Mouse (Mus musculus) common myeloid progenitor, adult 5-6 weeks (primary cell): ENCODE results near the gene Pde4b. TPM values are rescaled to one million over a fixed set of nuclear protein-coding genes. Genes with fewer than 3 reads are reported as not detected.

Source experiments
- ATAC-seq: replicated peaks from 2 replicates; pipeline ENCODE4 v1.8.0; 2016; ENCODE audit warnings: low read depth, mild to moderate bottlenecking, moderate TSS enrichment, inconsistent platforms; ENCODE audit not compliant: poor library complexity, severe bottlenecking
- total RNA-seq: library from RNA; stranded (forward); fragments of 200-1000, 187-1606 nt; gene quantifications from 2 replicates; pipeline ENCODE4 v1.2.3, GENCODE M21; 2017

Gene Pde4b
- total RNA-seq, 1 experiment from 2014 or later, result 85.2 TPM

GRCm38 (mm10) chr4:102496269-102497177, 409.2 kb downstream of the Pde4b start:
- no peak for ATAC-seq

GRCm38 (mm10) chr4:102497221-102497620, 409.9 kb downstream of the Pde4b start:
- ATAC-seq, result no peak

GRCm38 (mm10) chr4:102498169-102498919, 411.0 kb downstream of the Pde4b start:
- ATAC-seq, result peak; percentile 39; the same call in 1 of the 2 replicates

- ATAC-seq, result peak; percentile 58
These were observed 411.6 kb downstream of the Pde4b start for GRCm38 (mm10) chr4:102498920-102499316.

- ATAC-seq, result no peak
These were observed 418.4 kb downstream of the Pde4b start for GRCm38 (mm10) chr4:102505714-102506113.

- ATAC-seq, result peak; percentile 77
These were observed 419.3 kb downstream of the Pde4b start for GRCm38 (mm10) chr4:102506376-102507280.

GRCm38 (mm10) chr4:102507344-102507743, 420.0 kb downstream of the Pde4b start:
- peak; percentile 56 for ATAC-seq

- no peak for ATAC-seq
These were observed 420.4 kb downstream of the Pde4b start for GRCm38 (mm10) chr4:102507753-102508152.

- ATAC-seq, result no peak
These were observed 422.7 kb downstream of the Pde4b start for GRCm38 (mm10) chr4:102510061-102510460.

GRCm38 (mm10) chr4:102510939-102511391, 423.6 kb downstream of the Pde4b start:
- peak; percentile 31 for ATAC-seq

GRCm38 (mm10) chr4:102511511-102511910, 424.2 kb downstream of the Pde4b start:
- 0 out of 2 replicates have a peak, but pooled peaks have one; percentile 7 for ATAC-seq

GRCm38 (mm10) chr4:102512940-102513339, 425.6 kb downstream of the Pde4b start:
- ATAC-seq, result no peak

GRCm38 (mm10) chr4:102513514-102513913, 426.2 kb downstream of the Pde4b start:
- no peak for ATAC-seq

GRCm38 (mm10) chr4:102514972-102515835, 427.9 kb downstream of the Pde4b start:
- ATAC-seq, result no peak

- ATAC-seq, result no peak
These were observed 429.1 kb downstream of the Pde4b start for GRCm38 (mm10) chr4:102516395-102516794.

GRCm38 (mm10) chr4:102516982-102517630, 429.8 kb downstream of the Pde4b start:
- peak; percentile 85 for ATAC-seq

GRCm38 (mm10) chr4:102517653-102518052, 430.3 kb downstream of the Pde4b start:
- ATAC-seq, result 0 out of 2 replicates have a peak, but pooled peaks have one; percentile 2

- no peak for ATAC-seq
These were observed 431.0 kb downstream of the Pde4b start for GRCm38 (mm10) chr4:102518341-102518740.
